Mouse (Mus musculus): ENCODE results near the gene Cryzl1.
"Not testable (repeated sequence)": the region's sequence is repeated elsewhere in the genome, so short reads cannot be mapped to it uniquely, and the experiment has no call there.

Cryzl1 gene

GRCm38 (mm10) chr16:91686369-91686768 lies 42.4 kb downstream of the Cryzl1 start:
- DNase-seq, result no peak

DNA sequence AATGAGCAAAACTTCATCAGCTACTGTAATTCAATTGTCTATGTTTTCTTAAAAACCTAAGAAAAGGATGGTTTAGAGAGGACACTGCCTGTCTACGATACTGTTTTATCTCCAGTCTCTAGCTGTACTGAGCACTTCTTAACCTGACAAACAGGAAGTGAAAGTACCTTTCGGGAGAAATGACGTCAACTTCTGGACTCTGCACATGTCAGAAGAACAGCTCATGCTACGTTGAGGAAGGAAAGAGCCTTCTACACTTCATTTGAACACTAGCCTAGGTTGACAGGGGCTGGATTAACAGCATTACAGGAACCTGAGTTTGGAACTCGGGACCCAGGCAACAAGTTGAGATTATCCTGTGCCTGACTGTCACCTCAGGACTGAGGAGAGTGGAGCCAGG lies 43.2 kb downstream of the Cryzl1 start:
- DNase-seq, result no peak

- no peak for DNase-seq
Measured at GRCm38 (mm10) chr16:91680656-91681055, 48.1 kb downstream of the Cryzl1 start.

DNA sequence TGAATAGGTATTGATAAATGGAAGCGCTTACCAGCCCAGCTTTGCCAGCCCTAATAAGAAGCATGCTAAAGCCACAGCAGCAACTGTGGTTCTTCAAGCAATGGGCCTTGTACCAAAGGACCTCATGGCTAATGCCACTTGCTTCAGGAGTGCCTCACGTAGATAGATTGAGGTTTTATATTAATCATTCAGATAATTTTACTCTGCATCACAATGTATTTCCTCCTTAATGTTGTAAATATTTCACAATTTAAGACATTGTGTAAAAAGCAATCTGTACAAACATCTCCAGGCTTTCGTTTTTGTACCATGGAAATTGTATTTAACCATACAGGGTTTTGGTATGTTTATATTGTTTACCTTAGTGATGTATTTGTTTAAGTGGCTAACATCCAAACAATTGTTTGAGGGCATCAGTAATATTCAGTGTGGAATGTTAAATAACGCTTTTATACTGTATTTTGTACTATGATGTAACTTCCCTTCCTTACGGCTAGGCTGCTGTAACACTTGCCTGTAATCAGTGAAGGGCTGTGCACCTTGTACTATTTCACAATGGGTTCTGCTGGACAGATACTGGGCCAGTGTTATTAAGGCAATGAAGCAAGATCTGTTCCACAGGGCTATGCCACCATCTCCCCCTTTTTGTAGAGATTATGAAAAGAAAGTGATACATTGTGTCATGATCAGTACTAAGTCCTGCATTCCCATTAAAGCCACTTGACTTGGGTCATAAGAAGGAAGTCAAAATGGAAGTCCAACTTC lies 50.4 kb downstream of the Cryzl1 start:
- DNase-seq, result no peak

GRCm38 (mm10) chr16:91674500-91674899 lies 54.3 kb downstream of the Cryzl1 start:
- DNase-seq, result no peak

- no peak for DNase-seq
Measured at GRCm38 (mm10) chr16:91663795-91664194, 65.0 kb downstream of the Cryzl1 start.

DNA sequence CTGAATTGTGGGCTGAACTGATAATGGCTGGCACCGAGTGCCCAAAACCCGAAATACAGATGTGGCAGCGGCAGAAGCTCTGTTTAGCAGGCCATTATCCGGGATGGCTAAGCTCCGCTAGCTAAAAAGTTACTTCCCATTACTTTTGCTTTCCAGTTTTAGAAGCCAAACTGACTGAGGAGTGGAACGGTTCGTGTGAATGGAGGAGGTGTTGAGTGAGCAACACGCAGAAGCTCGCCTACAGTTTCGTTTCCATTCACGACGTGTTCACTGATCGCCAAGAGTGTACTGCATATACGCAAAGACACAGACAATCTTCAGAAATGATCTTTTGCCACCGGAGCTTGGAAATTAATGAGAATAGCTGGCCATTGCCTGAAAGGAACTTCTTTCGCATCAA lies 66.4 kb downstream of the Cryzl1 start:
- DNase-seq, result no peak

DNA sequence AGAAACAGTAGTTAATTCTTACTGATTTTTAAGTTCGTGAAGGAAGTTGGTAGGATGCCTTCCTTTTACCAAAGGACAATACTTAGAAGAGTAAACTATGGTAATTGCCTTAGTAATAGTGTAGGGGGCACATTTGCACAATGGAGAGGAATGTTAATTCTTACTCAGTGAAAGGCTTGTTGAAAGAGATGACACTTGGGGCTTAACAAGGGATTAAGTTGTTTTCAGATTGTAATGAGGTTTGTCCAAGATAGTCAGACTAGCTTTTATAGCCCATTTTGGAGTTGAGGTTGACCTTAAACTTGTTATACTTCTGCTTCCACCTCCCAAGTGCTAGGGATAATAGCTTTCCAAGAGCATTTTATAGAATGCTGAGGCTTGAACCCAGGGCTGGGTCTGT lies 67.4 kb downstream of the Cryzl1 start:
- no peak for DNase-seq

DNA sequence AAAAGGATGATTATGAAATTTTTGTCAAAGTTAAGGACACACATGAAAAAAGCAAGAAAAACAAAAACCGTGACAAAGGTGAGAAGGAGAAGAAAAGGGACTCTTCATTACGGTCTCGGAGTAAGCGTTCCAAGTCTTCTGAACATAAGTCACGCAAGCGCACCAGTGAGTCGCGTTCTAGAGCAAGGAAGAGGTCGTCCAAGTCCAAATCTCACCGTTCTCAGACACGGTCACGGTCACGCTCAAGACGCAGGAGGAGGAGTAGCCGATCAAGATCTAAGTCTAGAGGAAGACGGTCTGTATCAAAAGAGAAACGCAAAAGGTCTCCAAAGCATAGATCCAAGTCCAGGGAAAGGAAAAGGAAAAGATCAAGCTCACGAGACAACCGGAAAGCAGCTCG lies 69.0 kb downstream of the Cryzl1 start:
- DNase-seq, result no peak

- DNase-seq, result no peak
Measured at GRCm38 (mm10) chr16:91658471-91658870, 70.3 kb downstream of the Cryzl1 start.

DNA sequence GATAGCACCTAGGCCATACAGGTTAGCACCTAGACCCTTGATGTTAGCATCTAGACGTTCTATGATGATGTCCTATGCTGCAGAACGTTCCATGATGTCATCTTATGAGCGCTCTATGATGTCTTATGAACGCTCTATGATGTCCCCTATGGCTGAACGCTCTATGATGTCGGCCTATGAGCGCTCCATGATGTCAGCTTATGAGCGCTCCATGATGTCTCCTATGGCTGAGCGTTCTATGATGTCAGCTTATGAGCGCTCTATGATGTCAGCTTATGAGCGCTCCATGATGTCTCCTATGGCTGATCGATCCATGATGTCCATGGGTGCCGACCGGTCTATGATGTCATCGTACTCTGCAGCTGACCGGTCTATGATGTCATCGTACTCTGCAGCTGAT lies 71.5 kb downstream of the Cryzl1 start:
- no peak for DNase-seq

DNA sequence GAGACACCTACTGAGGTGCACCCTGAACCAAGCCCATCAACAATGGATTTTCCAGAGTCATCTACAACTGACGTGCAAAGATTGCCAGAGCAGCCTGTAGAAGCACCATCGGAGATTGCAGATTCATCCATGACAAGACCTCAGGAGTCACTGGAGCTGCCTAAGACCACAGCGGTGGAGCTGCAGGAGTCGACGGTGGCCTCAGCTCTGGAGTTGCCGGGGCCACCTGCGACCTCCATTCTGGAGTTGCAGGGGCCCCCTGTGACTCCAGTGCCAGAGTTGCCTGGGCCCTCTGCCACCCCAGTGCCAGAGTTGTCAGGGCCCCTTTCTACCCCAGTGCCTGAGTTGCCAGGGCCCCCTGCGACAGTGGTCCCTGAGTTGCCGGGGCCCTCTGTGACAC lies 73.5 kb downstream of the Cryzl1 start:
- no peak for DNase-seq

- no peak for DNase-seq
Measured at GRCm38 (mm10) chr16:91652191-91652590, 76.6 kb downstream of the Cryzl1 start.

DNA sequence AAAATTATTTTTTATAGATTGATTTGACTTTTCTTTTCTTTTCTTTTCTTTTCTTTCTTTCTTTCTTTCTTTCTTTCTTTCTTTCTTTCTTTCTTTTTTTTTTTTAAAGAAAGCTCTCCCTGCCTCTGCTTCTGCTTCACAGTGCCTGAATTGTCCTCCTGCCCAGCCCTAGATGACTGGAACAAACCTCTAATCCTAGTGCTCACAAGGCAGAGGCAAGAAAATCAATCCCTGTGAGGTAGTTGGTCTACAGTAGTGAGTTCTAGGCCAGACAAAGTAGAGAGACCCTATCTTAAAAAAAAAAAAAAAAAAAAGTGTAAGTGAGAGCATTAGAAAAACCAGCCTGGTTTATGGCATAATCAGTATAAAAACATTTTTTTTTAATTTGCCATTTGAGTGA lies 79.0 kb downstream of the Cryzl1 start:
- no peak for DNase-seq

DNA sequence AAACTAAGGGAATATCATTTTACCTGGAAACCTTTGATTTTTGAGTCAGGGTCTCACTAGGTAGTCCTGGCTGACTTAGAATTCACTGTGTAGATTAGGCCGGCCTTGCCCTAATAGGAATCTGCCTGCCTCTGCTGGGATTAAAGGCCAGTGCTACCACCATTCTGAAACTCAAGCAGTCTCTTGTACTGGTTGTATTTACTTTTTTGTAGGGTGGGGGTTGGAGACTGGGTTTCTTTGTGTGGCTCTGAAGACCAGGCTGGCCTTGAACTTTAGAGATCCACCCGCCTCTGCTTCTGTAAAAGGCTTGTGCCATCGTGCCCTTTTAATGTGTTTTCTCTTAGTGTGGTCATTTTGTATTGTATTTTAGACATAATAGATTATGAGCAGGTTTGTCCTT lies 79.5 kb downstream of the Cryzl1 start:
- no peak for DNase-seq

GRCm38 (mm10) chr16:91648220-91648550 lies 80.6 kb downstream of the Cryzl1 start:
- DNase-seq, result peak; percentile 80

DNA sequence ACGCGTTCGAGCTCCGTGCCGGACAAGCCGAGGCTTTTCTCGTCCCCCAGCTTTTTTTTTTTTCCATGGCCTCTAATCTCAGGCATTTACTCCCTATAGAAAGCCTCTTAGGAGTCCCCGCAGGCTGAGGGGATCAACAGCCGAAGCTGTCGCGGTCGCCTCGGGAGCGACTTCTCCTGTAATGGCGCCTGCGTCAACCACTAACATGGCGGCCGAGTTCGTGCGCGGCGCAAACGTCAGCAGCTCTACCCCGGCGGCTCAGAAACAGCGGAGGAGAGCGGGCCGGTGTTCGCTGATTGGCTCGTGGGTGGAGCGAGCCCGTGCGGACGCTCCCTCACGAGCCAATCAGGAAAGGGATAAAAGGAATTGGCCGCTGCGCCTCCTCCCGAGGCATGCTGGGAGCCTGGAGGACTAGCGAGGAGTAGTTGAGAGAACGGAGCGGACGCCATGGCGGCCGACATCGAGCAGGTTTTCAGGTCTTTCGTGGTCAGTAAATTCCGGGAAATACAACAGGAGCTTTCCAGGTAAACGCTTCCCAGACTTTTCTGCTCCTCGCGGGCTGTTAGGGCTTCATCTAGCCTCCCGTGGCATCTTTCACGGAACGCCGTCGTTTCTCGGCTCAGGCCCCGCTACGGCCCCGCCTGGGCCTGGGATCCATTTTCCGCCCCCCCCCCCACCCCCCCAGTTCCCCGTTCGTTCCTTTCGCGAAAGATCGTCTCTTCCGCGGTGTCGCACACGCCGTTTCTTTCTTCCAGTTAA lies 81.1 kb downstream of the Cryzl1 start, which contains the start of gene Son:
Gene Son, plus strand, starts transcription at position 46 of the 759 bp plus-strand sequence.
- peak; percentile 92 to 97 for DNase-seq

GRCm38 (mm10) chr16:91646681-91647419 lies 81.9 kb downstream of the Cryzl1 start, which contains the start of gene Gart:
Gene Gart, minus strand, starts transcription at chr16:91646952.
- DNase-seq, result peak; percentile 95 to 96

DNA sequence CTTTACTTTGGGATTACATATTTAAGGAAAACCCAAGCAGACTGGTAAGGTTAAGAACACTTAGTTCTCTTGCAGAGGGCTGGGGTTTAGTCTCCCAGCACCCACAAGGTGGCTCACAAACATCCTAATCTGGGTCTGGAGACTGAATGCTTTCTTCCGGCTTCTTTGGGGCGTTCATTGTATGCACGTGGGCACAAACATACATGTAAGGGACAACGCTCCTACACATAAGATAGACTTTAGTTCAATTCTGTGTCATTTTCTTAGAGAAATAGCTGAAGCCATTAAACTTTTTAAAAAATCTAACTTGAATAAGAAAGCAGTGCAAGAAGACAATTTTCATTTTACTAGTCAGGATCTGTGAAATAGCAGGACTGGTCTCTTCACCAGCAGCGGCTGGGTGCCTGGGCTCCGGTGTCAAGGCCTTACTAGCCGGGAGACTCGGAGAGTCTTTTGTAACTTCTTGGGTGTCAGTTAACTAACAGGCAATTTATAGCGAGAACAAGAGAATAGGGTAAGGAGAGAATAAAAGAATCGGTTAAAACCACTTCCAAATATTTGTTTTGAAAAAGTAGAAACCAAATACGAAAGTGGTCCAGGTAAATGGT lies 82.7 kb downstream of the Cryzl1 start:
- DNase-seq, result peak; percentile 43 to 57

DNA sequence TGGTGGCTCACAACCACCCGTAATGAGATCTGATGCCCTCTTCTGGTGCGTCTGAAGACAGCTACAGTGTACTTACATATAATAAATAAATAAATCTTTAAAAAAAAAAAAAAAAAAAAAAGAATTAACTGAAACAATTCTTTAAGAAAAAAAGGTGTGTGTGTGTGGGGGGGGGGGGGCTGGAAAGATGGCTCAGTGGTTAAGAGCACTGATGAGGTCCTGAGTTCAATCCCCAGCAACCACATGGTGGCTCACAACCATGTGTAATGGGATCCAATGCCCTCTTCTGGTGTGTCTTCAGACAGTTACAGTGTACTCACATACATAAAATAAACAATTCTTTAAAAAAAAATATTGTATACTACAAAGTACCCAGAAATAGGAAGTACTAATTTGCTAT lies 83.4 kb downstream of the Cryzl1 start:
- not testable (repeated sequence) for DNase-seq

- DNase-seq, result no peak
Measured at GRCm38 (mm10) chr16:91644901-91645300, 83.9 kb downstream of the Cryzl1 start.

GRCm38 (mm10) chr16:91640171-91640570 lies 88.6 kb downstream of the Cryzl1 start:
- no peak for DNase-seq

DNA sequence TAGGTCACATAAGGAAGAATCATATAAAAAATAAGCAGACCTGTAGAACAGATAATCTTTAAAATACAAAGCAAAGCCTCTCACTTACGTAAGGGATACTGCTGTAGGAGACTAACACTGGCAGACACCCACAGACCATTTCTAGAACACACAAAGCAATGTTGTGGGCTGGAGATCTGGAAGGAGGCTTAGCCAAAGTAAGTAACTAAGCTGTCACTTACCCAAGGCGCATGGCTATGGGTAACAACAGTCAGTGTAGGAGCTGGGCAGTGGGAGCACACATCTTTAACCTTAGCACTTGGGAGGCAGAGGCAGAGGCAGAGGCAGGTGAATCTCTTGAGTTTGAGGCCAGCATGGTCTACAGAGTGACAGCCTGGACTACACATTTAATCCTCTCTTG lies 89.1 kb downstream of the Cryzl1 start:
- no peak for DNase-seq

All from thymus, postnatal 36 days (tissue).